ENCODE assay signal across 15 mouse cellular contexts in the genomic region with DNA sequence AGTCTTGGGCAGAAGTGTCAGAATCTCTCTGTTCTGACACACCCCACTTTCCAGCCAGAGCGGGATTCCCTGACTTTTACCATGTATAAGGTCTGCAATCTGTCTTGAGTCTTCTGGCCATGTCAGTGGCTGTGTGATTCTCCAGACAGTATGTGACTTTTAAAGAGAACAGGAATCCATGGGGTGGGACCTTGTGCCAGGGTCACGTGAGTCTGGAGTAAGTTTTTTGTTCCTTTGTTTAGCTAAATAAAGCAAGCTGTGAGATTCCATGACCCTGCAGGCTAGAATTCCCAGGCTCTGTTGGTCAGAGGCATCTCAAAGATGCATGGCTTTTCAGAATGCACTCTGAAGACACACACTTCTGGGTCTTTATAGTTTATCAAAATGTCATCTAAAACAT. TPM values are rescaled to one million over a fixed set of nuclear protein-coding genes. Genes with fewer than 3 reads are reported as not detected.
DNase-seq lines count a peak whose midpoint lies in the region; ATAC-seq and TF ChIP-seq lines count a peak whose summit lies in the region.
"Had no signal": no experiment of that assay in that cellular context is flagged by ENCODE, and none has a peak within 500 bp of the region (broad histone marks: within the 10 kb centered on the region; RNA-seq: fewer than 3 reads in every experiment).

No protein-coding gene starts in this region.

- peak overlapping the region; percentile 71 to 94 for H3K27ac ChIP-seq in heart, embryonic 14.5 days (replicated peaks in 1 of 2; ENCODE audit: control insufficient read depth in 1 of 2, insufficient read depth in 1 of 2, low read depth in 2 of 2, low read length in 2 of 2)
- peak overlapping the region; percentile 30 for H3K27ac ChIP-seq in kidney, embryonic 16.5 days (ENCODE audit: low read length)
- H3K27ac ChIP-seq in intestine, postnatal 0 days (ENCODE audit: low read depth, low read length): 0 out of 2 replicates have a peak overlapping the region, but pooled peaks have one; percentile 29
- H3K27ac ChIP-seq: hindbrain, embryonic 15.5 days; limb, embryonic 13.5 days had no signal

- H3K27me3 ChIP-seq in heart, embryonic 14.5 days (ENCODE audit: control insufficient read depth, insufficient read depth, low read length): no peaks in the 10 kb centered on the region
- no peaks in the 10 kb centered on the region for H3K27me3 ChIP-seq in kidney, embryonic 16.5 days (ENCODE audit: insufficient read depth, low read length)
- no peaks in the 10 kb centered on the region for H3K27me3 ChIP-seq in intestine, postnatal 0 days (replicated peaks; ENCODE audit: control insufficient read depth, insufficient read depth, low read length)
- H3K27me3 ChIP-seq: hindbrain, embryonic 15.5 days; limb, embryonic 13.5 days had no signal

- no peaks in the 10 kb centered on the region for H3K9me3 ChIP-seq in heart, embryonic 14.5 days (ENCODE audit: control insufficient read depth, low read length)
- no peaks in the 10 kb centered on the region for H3K9me3 ChIP-seq in kidney, embryonic 16.5 days (ENCODE audit: low read length)
- no peaks in the 10 kb centered on the region for H3K9me3 ChIP-seq in intestine, postnatal 0 days (ENCODE audit: control insufficient read depth)
- H3K9me3 ChIP-seq: hindbrain, embryonic 15.5 days; limb, embryonic 13.5 days had no signal

- no peak for DNase-seq in heart, adult 18-20 months
- no peak for DNase-seq in kidney, postnatal 10 days
- peak; percentile 66 for DNase-seq in Muller cell, postnatal 12 days (ENCODE audit: inconsistent ontology term)
- DNase-seq in thymus, postnatal 14 days: no peak
- DNase-seq: cerebellum, adult 11-12 months; gastrocnemius, postnatal 14 days; right cerebral cortex, postnatal 25 days; thymus, postnatal 25 days had no signal

- H3K4me2 ChIP-seq in heart, embryonic 14.5 days (ENCODE audit: low read length): no peak overlapping the region
- H3K4me2 ChIP-seq in kidney, embryonic 16.5 days (replicated peaks; ENCODE audit: low read depth, low read length): no peak overlapping the region
- H3K4me2 ChIP-seq in intestine, postnatal 0 days (replicated peaks; ENCODE audit: low read depth): no peak overlapping the region
- H3K4me2 ChIP-seq: hindbrain, embryonic 15.5 days; limb, embryonic 13.5 days had no signal

- 15% methylated on average over 2 of the region's 2 CpGs for WGBS in heart, embryonic 14.5 days
- 57% methylated on average over 2 of the region's 2 CpGs for WGBS in kidney, embryonic 16.5 days
- WGBS in intestine, postnatal 0 days: 28% methylated on average over 2 of the region's 2 CpGs

- no peak overlapping the region for H3K4me3 ChIP-seq in heart, embryonic 14.5 days (ENCODE audit: control insufficient read depth in 1 of 2, insufficient read depth in 1 of 2, low read depth in 1 of 2, low read length in 2 of 2)
- H3K4me3 ChIP-seq in kidney, embryonic 16.5 days (ENCODE audit: low read length): no peak overlapping the region
- H3K4me3 ChIP-seq in intestine, postnatal 0 days (ENCODE audit: low read depth, low read length): no peak overlapping the region
- H3K4me3 ChIP-seq: erythroblast, embryonic 14.5 days; hindbrain, embryonic 15.5 days; limb, embryonic 13.5 days had no signal

- H3K4me1 ChIP-seq in heart, embryonic 14.5 days (ENCODE audit: control insufficient read depth in 2 of 2, insufficient read depth in 2 of 2, low read length in 2 of 2): peaks cover 49 to 78% of the 10 kb centered on the region in 2 experiments
- peaks cover 63% of the 10 kb centered on the region for H3K4me1 ChIP-seq in kidney, embryonic 16.5 days (ENCODE audit: insufficient read depth, low read length)
- H3K4me1 ChIP-seq in intestine, postnatal 0 days (replicated peaks; ENCODE audit: control insufficient read depth, insufficient read depth, low read length): peaks cover 19% of the 10 kb centered on the region

- ATAC-seq in heart, embryonic 14.5 days (ENCODE audit: insufficient number of reproducible peaks, insufficient read depth, low FRiP score, low read depth): no peak; the same call in 1 of the 2 replicates
- ATAC-seq in kidney, embryonic 16.5 days (ENCODE audit: low FRiP score, low TSS enrichment): no peak
- ATAC-seq in intestine, postnatal 0 days: no peak
- no peak for ATAC-seq in inflammation-experienced regulatory T-cells, adult 6 months

- TF ChIP-seq CTCF in intestine, postnatal 0 days (IDR thresholded peaks at IDR 0.05; ENCODE audit: low read depth): no peak

- peak overlapping the region; percentile 38; the same call in 1 of the 2 replicates for H3K9ac ChIP-seq in heart, embryonic 14.5 days (ENCODE audit: low read length)
- no peak overlapping the region for H3K9ac ChIP-seq in kidney, embryonic 16.5 days (replicated peaks; ENCODE audit: low read length)
- no peak overlapping the region for H3K9ac ChIP-seq in intestine, postnatal 0 days (ENCODE audit: low read depth, low read length)
- H3K9ac ChIP-seq: hindbrain, embryonic 15.5 days; limb, embryonic 13.5 days had no signal

- H3K36me3 ChIP-seq in heart, embryonic 14.5 days (ENCODE audit: control insufficient read depth, insufficient read depth, low read length): no peaks in the 10 kb centered on the region
- no peaks in the 10 kb centered on the region for H3K36me3 ChIP-seq in kidney, embryonic 16.5 days (ENCODE audit: insufficient read depth, low read length)
- H3K36me3 ChIP-seq in intestine, postnatal 0 days (ENCODE audit: control insufficient read depth, insufficient read depth): 0 out of 2 replicates have a peak, but pooled peaks cover 7% of the 10 kb centered on the region
- H3K36me3 ChIP-seq: hindbrain, embryonic 15.5 days; limb, embryonic 13.5 days had no signal

RNA-seq across cellular contexts. Expression of gene Ezr, which starts 16.7 kb away (rescaled TPM):
- polyA plus RNA-seq in heart, embryonic 14.5 days (2014; fragmentation: Nextera tagmentation; extraction: Ambion mirVana): 102 and 115 TPM in 2 replicates
- 10 to 100 TPM; 32.5 to 36.9 TPM for total RNA-seq in heart, adult 18-20 months (2021)
- polyA plus RNA-seq in kidney, embryonic 16.5 days (2015; fragmentation: Nextera tagmentation; extraction: Ambion mirVana): 240 and 248 TPM in 2 replicates
- 342 and 379 TPM in 2 replicates for polyA plus RNA-seq in intestine, postnatal 0 days (2015; fragmentation: Nextera tagmentation; extraction: Ambion mirVana)
- 100 to 1,000 TPM; 111 to 138 (median 117) TPM for polyA plus RNA-seq in inflammation-experienced regulatory T-cells, adult 6 months (2017; shearing (Covaris generic))

Comparison
In these comparisons a context has a peak if more than half of its experiments do, and no peak if none do; other contexts are left out.
1. H3K27ac ChIP-seq: peak in every context shown above with its lines; median percentile 82 in heart, embryonic 14.5 days; 30 in kidney, embryonic 16.5 days; 29 in intestine, postnatal 0 days.